Mouse (Mus musculus): Measurements from ENCODE around the gene Pacs2. TPM values are rescaled to one million over a fixed set of nuclear protein-coding genes. Genes with fewer than 3 reads are reported as not detected.
A peak's percentile ranks its signal among the peaks of the same experiment; 100 is the strongest.

Pacs2 gene
- polyA plus RNA-seq, 1 experiment from 2014 or later, result 26.8 TPM

- Histone ChIP-seq H3K36me3 (replicated peaks; ENCODE audit: control insufficient read depth, insufficient read depth) (no peaks in the 10 kb centered on the region), H3K4me3 (replicated peaks; ENCODE audit: low read length) (no peak overlapping the region), H3K4me1 (replicated peaks; ENCODE audit: control insufficient read depth, insufficient read depth, low read length) (peaks cover 38% of the 10 kb centered on the region), H3K9ac (no peak overlapping the region), H3K9me3 (ENCODE audit: control insufficient read depth, low read length) (no peaks in the 10 kb centered on the region), H3K4me2 (replicated peaks) (no peak overlapping the region), H3K27me3 (ENCODE audit: control insufficient read depth, insufficient read depth, low read length) (no peaks in the 10 kb centered on the region), H3K27ac (peak overlapping the region; percentile 36; the same call in 1 of the 2 replicates)
- ATAC-seq (ENCODE audit: low FRiP score) (peak; percentile 61; the same call in 1 of the 2 replicates), DNase-seq (ENCODE audit: low spot score) (no peak)
- whole genome bisulfite sequencing, result 55% methylated on average over 11 of the region's 11 CpGs
Observed at GRCm38 (mm10) chr12:113032296-113033250, 18.3 kb downstream of the Pacs2 start.

GRCm38 (mm10) chr12:113035093-113035492 is 20.8 kb downstream of the Pacs2 start:
- Histone ChIP-seq H3K4me1 (replicated peaks; ENCODE audit: control insufficient read depth, insufficient read depth, low read length) (peaks cover 21% of the 10 kb centered on the region), H3K27ac (no peak overlapping the region), H3K9ac (no peak overlapping the region), H3K9me3 (ENCODE audit: control insufficient read depth, low read length) (no peaks in the 10 kb centered on the region), H3K27me3 (ENCODE audit: control insufficient read depth, insufficient read depth, low read length) (no peaks in the 10 kb centered on the region), H3K4me2 (replicated peaks) (no peak overlapping the region), H3K36me3 (replicated peaks; ENCODE audit: control insufficient read depth, insufficient read depth) (no peaks in the 10 kb centered on the region), H3K4me3 (replicated peaks; ENCODE audit: low read length) (no peak overlapping the region)
- WGBS, result 81% methylated on average over 2 of the region's 2 CpGs
- DNase-seq (ENCODE audit: low spot score) (no peak), ATAC-seq (ENCODE audit: low FRiP score) (no peak)

GRCm38 (mm10) chr12:113036996-113037395 is 22.7 kb downstream of the Pacs2 start:
- 95% methylated on average over 4 of the region's 4 CpGs for WGBS
- H3K4me1 ChIP-seq (replicated peaks; ENCODE audit: control insufficient read depth, insufficient read depth, low read length), result peaks cover 34% of the 10 kb centered on the region
- H3K4me3 ChIP-seq (replicated peaks; ENCODE audit: low read length), result no peak overlapping the region
- no peaks in the 10 kb centered on the region for H3K36me3 ChIP-seq (replicated peaks; ENCODE audit: control insufficient read depth, insufficient read depth)
- H3K9me3 ChIP-seq (ENCODE audit: control insufficient read depth, low read length), result no peaks in the 10 kb centered on the region
- no peak for ATAC-seq (ENCODE audit: low FRiP score)
- no peak overlapping the region for H3K4me2 ChIP-seq (replicated peaks)
- no peak for DNase-seq (ENCODE audit: low spot score)
- no peak overlapping the region for H3K9ac ChIP-seq
- H3K27me3 ChIP-seq (ENCODE audit: control insufficient read depth, insufficient read depth, low read length), result no peaks in the 10 kb centered on the region
- H3K27ac ChIP-seq, result no peak overlapping the region

- 90% methylated on average over 4 of the region's 4 CpGs for WGBS
- Histone ChIP-seq H3K9ac (no peak overlapping the region), H3K4me1 (replicated peaks; ENCODE audit: control insufficient read depth, insufficient read depth, low read length) (peaks cover 27% of the 10 kb centered on the region), H3K4me2 (replicated peaks) (no peak overlapping the region), H3K9me3 (ENCODE audit: control insufficient read depth, low read length) (no peaks in the 10 kb centered on the region), H3K4me3 (replicated peaks; ENCODE audit: low read length) (no peak overlapping the region), H3K27me3 (ENCODE audit: control insufficient read depth, insufficient read depth, low read length) (no peaks in the 10 kb centered on the region), H3K27ac (no peak overlapping the region), H3K36me3 (replicated peaks; ENCODE audit: control insufficient read depth, insufficient read depth) (no peaks in the 10 kb centered on the region)
- ATAC-seq (ENCODE audit: low FRiP score) (no peak), DNase-seq (ENCODE audit: low spot score) (no peak)
Observed at GRCm38 (mm10) chr12:113038414-113038813, 24.1 kb downstream of the Pacs2 start.

- peak overlapping the region; percentile 15 for H3K4me2 ChIP-seq (replicated peaks)
- ATAC-seq (ENCODE audit: low FRiP score), result peak; percentile 83
- H3K4me3 ChIP-seq (replicated peaks; ENCODE audit: low read length), result no peak overlapping the region
- H3K4me1 ChIP-seq (replicated peaks; ENCODE audit: control insufficient read depth, insufficient read depth, low read length), result peaks cover 21% of the 10 kb centered on the region
- H3K27ac ChIP-seq, result peak overlapping the region; percentile 62
- no peaks in the 10 kb centered on the region for H3K9me3 ChIP-seq (ENCODE audit: control insufficient read depth, low read length)
- no peaks in the 10 kb centered on the region for H3K27me3 ChIP-seq (ENCODE audit: control insufficient read depth, insufficient read depth, low read length)
- peak; percentile 80 for DNase-seq (ENCODE audit: low spot score)
- no peak overlapping the region for H3K9ac ChIP-seq
- WGBS, result 43% methylated on average over 14 of the region's 15 CpGs
- peaks cover 19% of the 10 kb centered on the region for H3K36me3 ChIP-seq (replicated peaks; ENCODE audit: control insufficient read depth, insufficient read depth)
Observed at GRCm38 (mm10) chr12:113041481-113042439, 27.5 kb downstream of the Pacs2 start.

GRCm38 (mm10) chr12:113042543-113042942 is 28.2 kb downstream of the Pacs2 start:
- Histone ChIP-seq H3K9me3 (ENCODE audit: control insufficient read depth, low read length) (no peaks in the 10 kb centered on the region), H3K4me1 (replicated peaks; ENCODE audit: control insufficient read depth, insufficient read depth, low read length) (peaks cover 21% of the 10 kb centered on the region), H3K36me3 (replicated peaks; ENCODE audit: control insufficient read depth, insufficient read depth) (peaks cover 27% of the 10 kb centered on the region), H3K27me3 (ENCODE audit: control insufficient read depth, insufficient read depth, low read length) (no peaks in the 10 kb centered on the region), H3K27ac (no peak overlapping the region), H3K4me3 (replicated peaks; ENCODE audit: low read length) (no peak overlapping the region), H3K4me2 (replicated peaks) (no peak overlapping the region), H3K9ac (no peak overlapping the region)
- ATAC-seq (ENCODE audit: low FRiP score) (no peak), DNase-seq (ENCODE audit: low spot score) (no peak)
- 82% methylated on average over 2 of the region's 2 CpGs for WGBS

GRCm38 (mm10) chr12:113044916-113045677 is 30.8 kb downstream of the Pacs2 start:
- H3K36me3 ChIP-seq (replicated peaks; ENCODE audit: control insufficient read depth, insufficient read depth), result peaks cover 50% of the 10 kb centered on the region
- H3K4me3 ChIP-seq (replicated peaks; ENCODE audit: low read length), result no peak overlapping the region
- no peak overlapping the region for H3K9ac ChIP-seq
- no peaks in the 10 kb centered on the region for H3K27me3 ChIP-seq (ENCODE audit: control insufficient read depth, insufficient read depth, low read length)
- H3K4me1 ChIP-seq (replicated peaks; ENCODE audit: control insufficient read depth, insufficient read depth, low read length), result peaks cover 21% of the 10 kb centered on the region
- H3K4me2 ChIP-seq (replicated peaks), result no peak overlapping the region
- DNase-seq (ENCODE audit: low spot score), result no peak
- no peaks in the 10 kb centered on the region for H3K9me3 ChIP-seq (ENCODE audit: control insufficient read depth, low read length)
- no peak for ATAC-seq (ENCODE audit: low FRiP score)
- 84% methylated on average over 3 of the region's 3 CpGs for WGBS
- H3K27ac ChIP-seq, result no peak overlapping the region; the same call in 1 of the 2 replicates

GRCm38 (mm10) chr12:113046861-113047260 is 32.6 kb downstream of the Pacs2 start:
- no peaks in the 10 kb centered on the region for H3K9me3 ChIP-seq (ENCODE audit: control insufficient read depth, low read length)
- no peaks in the 10 kb centered on the region for H3K27me3 ChIP-seq (ENCODE audit: control insufficient read depth, insufficient read depth, low read length)
- no peak for DNase-seq (ENCODE audit: low spot score)
- 95% methylated on average over 15 of the region's 15 CpGs for WGBS
- H3K4me1 ChIP-seq (replicated peaks; ENCODE audit: control insufficient read depth, insufficient read depth, low read length), result 0 out of 2 replicates have a peak, but pooled peaks cover 6% of the 10 kb centered on the region
- no peak overlapping the region for H3K4me2 ChIP-seq (replicated peaks)
- H3K27ac ChIP-seq, result no peak overlapping the region
- no peak overlapping the region for H3K4me3 ChIP-seq (replicated peaks; ENCODE audit: low read length)
- H3K9ac ChIP-seq, result no peak overlapping the region
- ATAC-seq (ENCODE audit: low FRiP score), result no peak
- peaks cover 68% of the 10 kb centered on the region for H3K36me3 ChIP-seq (replicated peaks; ENCODE audit: control insufficient read depth, insufficient read depth)

Measured in hindbrain, embryonic 14.5 days (tissue).